Mouse (Mus musculus): ENCODE results near the gene Gpr183.

Gpr183 gene

DNA sequence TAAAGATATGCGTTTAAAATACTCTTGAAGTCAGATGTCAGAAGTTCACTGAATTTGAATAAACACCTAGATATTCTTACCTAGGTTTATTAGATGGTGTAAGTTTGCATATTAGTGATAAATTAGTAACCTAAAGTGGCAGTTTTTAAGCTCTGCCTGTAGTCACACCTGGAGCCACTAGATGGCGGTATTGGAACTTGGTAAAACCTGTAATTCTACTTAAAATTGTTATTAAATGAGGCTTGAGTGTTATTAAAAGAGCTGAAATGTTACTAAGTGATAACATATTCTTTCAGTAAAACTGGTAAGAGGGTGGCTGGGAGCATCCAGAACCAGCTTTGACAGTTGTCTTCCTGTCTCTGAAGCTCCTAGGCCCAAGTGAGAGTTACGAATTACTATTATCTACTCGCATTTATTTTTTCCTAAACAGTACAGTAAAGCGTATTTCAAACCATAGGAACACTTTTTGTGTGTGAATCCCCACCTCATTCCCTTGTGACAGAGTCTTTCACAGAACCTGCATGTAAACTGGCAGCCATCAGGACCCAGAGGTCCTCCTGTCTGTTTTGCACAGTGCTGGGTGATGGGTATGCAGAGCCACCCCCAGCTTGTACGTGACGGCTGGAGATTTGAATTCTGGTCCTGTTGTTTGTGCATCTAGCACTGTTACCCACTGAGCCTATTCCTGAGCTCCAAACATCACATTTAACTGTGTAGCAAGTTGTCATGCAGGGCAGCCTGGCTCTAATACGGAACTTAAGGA, 36.4 kb downstream of the Gpr183 start:
- peak; percentile 73 for DNase-seq

DNA sequence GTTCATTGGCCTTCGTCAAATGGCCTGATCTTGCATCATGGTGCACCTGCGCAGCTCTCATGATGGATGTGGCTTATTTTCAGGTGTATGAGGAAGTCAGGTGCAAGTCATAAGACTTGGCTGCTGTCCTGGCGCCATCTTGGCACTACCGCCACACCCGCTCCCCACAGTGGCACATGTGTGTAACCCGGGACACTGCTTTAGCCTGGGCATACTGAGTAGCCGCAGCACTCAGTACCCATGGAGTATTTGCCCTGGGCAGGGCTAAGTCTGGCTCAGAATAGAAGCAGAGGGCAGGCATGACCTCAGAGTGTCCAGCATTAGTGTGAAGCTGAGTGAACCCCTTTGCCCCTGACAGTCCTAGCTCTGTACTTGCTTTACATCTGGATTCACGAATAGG, 37.5 kb downstream of the Gpr183 start:
- DNase-seq, result no peak

- no peak for DNase-seq
These were observed 38.1 kb downstream of the Gpr183 start for GRCm38 (mm10) chr14:121926901-121927300.

GRCm38 (mm10) chr14:121924876-121925275, 40.1 kb downstream of the Gpr183 start:
- no peak for DNase-seq

DNA sequence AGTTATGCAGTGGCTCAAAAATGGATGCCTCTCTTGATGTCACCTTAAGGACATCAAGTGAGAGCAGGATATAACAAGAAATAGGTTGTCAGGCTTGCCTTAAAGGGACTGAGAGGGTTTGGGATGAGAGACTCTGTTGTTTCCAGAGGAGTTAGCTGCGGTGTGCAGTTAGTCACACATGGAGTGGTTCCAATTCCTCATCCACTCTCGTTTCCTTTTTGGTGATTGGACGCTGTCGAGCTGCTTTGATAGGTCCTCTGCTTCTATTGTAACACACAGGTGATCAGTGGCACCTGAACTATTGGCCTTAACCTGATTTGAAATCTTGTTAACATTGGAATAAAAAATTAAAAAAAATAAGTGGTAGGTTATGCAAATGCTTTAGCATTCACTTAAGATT, 42.3 kb downstream of the Gpr183 start:
- no peak for DNase-seq

DNA sequence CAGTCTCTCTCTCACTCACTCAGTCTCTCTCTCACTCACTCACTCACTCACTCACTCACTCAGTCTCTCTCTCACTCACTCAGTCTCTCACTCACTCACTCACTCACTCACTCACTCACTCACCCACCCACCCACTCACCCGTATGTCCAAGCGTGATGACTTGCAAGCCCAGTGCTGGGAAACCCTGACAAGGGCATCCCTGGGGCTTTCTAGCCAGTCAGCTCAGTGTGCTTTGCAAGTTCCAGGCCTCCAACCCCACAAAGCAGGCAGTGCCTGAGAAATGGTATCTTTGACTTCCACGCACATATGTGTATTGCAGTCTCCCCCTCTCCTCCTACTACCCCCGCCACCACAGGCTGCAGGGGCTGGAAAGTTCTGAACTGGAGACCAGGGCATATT, 43.0 kb downstream of the Gpr183 start:
- no peak for DNase-seq

DNA sequence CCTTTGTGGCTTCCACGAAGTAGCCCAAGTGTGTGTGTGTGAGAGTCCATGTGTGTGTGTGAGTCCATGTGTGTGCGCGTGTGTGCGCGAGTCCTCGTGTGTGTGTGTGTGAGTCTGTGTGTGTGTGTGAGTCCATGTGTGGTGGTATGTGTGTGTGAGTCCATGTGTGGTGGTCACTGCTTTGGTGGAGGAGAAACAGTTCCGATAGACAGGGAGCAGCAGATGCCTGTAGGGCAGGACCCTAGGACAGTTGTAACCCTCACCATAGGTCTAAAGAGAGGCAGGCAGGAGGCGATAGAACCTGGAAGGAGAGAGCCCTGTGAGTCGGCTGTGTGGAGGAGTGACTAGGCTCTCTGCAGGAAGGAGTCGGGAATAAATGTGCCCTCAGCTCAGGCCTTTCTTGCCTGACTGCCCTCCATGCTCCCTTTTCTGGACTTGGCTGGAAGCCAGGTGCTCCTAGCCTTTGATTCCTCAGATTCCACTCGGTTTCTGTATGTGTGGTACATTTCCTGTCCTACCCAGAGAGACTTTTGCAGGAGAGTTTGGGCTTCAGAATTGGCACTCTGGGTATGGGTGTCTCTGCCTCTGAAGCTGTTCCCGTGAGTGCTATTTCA, 44.4 kb downstream of the Gpr183 start:
- peak; percentile 67 for DNase-seq

DNA sequence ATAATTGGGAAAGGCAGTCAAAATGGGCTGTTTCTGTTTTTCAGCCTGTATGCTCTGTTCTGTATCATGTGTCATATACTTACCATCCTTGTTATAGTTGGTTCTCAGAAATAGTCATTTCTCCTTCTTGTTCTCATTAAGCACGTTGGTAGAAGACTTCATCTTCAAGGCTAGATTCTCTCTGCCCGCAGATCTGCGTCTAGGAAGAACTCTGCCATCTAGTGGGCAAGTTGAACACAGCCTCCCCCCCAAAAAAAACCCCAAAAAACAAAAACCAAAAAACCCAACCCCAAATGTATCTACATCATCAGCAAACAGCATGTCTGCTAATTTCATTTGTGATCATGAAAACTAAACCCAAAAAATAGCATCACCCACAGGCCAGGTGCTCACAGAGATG, 45.2 kb downstream of the Gpr183 start:
- peak; percentile 37 for DNase-seq

DNA sequence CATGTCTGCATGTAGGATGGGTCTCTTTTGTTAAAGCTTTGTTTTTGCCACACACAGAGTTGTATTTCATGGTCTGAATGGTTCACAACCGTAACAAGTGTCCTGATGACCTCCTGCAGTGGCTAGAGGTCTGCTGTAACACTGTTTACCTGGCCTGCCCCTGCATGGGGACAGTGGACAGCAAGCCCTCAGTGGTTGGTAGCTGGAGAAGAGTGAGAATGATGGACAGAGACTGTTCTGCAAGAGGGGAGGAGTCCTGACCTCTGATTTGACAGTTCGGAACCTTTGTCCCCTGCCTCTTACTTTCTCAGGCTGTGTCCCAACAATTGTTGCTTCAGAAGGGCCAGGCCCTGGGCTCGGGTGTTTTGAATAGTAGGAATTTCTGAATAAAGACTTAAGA, 46.7 kb downstream of the Gpr183 start:
- no peak for DNase-seq

- no peak for DNase-seq
These were observed 48.5 kb downstream of the Gpr183 start for GRCm38 (mm10) chr14:121916311-121917094.

DNA sequence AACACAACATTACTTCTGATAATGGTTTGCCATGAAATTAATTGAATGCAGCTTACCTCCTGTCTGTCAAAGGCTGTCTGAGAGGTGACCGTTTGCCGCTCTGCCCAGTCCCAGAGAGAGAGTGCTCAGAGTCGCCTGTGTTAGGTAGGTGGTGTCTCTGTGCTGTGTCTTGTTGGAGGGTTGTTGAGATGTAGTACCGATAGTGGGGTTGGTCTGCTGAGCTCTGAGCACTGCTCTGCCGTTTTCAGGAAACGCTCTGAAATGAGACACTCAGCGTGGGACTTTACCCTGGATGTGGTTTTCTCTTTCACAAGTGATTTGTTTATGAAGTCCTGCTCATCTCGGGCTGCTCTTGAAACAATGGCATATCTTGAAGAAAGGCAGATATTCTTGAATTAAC, 49.4 kb downstream of the Gpr183 start, which contains the start of gene Gpr18:
TSS of gene Gpr18 (minus strand) at position 161 of the 400 bp plus-strand sequence.
- DNase-seq, result no peak

DNA sequence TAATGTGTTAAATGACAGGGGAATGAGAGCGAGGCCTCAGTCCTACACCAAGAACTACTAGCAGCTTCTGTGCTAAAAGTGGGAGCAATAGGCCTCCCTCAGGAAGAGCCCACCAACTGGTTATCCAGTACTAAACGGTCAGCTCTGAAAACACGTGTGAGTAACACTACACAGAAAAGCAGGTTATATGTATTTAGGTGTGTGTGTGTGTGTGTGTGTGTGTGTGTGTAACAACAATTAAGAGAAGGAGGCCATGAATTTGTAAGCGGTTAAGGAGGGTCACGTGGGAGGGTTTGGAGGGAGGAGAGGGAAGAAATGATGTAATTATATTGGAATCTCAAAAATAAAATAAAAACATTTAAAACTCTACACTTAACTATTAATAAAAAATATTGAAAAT, 49.9 kb downstream of the Gpr183 start:
- no peak for DNase-seq

DNA sequence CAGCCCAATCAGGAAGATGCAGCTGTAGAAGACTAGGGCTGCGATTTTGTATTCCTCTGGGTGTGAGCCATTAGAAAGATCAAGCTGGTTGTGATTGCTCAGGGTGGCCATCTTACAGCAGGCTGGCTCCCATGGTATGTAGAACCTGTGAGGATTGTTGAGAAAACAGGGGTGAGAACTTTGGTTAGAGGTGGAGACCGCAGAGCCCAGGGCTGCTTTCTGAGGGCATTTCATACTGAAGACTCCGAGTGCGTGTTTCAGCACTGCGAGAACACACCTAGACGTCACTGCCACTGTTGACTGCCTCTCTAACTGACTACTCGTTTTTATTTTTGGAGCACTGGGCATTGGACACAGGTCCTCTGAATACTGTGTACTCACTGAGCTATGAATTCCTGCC, 52.5 kb downstream of the Gpr183 start:
- DNase-seq, result no peak

GRCm38 (mm10) chr14:121909868-121910267, 55.1 kb downstream of the Gpr183 start:
- DNase-seq, result no peak

DNA sequence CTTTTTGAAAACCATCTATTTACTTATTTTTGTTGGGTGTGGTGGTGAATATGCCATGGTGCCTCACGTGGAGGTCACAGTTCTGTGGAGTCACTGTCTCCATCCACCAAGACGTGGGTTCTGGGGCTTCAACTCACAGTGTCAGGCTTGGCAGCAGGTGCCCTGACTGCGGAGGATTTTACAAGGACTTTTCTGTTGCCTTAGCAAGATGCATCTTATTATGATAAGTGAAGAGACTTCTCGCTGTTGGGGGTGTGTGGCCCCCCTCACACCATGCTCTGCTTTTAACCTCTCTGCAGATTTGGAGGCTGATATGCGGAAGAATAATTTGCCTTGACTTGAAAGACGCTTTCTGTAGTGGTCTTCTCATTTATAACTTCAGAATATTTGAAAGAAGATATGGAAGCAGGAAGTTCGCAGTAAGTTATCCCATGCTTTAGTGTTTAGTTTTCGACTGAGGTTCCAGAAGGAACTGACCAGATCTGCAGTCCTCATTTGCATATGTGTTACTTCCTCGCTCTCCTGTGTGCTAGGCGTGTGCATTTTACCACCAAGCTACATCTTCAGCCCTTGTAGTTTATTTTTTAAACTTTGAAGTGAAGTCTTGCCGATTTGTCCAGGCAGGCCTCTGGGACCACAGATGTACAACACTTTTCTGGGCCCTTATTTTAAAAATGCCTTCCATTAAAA, 57.9 kb downstream of the Gpr183 start:
- no peak for DNase-seq

- DNase-seq, result no peak
These were observed 58.5 kb downstream of the Gpr183 start for GRCm38 (mm10) chr14:121906341-121906991.

- peak; percentile 39 for DNase-seq
These were observed 60.2 kb downstream of the Gpr183 start for GRCm38 (mm10) chr14:121904754-121905153.

DNA sequence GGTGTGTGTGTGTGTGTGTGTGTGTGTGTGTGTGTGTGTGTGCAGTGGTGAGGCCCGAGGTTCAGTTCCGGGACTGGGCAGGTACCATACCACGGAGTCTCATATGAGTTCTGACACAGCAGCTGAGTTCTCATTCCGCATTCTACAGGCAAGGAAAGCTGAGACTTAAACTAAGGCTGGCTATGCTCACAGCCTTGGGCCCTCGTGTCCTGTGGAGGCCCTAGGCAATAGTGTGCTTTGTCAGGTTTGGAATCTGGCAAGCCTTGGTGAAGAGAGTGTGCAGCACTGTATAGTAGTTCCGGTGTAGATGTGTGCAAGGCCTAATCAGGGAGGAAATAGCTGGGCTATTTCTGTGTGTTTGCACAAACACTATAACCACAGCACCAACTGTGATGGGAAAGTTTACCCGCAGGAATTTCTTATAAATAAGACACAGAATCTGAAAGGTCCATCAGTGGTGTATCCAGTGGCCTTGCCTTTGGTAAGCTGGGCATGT, 61.6 kb downstream of the Gpr183 start:
- DNase-seq, result no peak

Data from lung, postnatal 10 days (tissue).